Mouse (Mus musculus) kidney, postnatal 25 days (tissue): ENCODE data around the gene Pcnx.
"Not testable (repeated sequence)": the region's sequence is repeated elsewhere in the genome, so short reads cannot be mapped to it uniquely, and the experiment has no call there.

Experiments
- DNase-seq, 2 experiments: peaks; one replicate each; pipeline ENCODE4 v3.0.0; 2021; ENCODE audit warnings: mixed read lengths in 2 of 2

Pcnx gene

DNA sequence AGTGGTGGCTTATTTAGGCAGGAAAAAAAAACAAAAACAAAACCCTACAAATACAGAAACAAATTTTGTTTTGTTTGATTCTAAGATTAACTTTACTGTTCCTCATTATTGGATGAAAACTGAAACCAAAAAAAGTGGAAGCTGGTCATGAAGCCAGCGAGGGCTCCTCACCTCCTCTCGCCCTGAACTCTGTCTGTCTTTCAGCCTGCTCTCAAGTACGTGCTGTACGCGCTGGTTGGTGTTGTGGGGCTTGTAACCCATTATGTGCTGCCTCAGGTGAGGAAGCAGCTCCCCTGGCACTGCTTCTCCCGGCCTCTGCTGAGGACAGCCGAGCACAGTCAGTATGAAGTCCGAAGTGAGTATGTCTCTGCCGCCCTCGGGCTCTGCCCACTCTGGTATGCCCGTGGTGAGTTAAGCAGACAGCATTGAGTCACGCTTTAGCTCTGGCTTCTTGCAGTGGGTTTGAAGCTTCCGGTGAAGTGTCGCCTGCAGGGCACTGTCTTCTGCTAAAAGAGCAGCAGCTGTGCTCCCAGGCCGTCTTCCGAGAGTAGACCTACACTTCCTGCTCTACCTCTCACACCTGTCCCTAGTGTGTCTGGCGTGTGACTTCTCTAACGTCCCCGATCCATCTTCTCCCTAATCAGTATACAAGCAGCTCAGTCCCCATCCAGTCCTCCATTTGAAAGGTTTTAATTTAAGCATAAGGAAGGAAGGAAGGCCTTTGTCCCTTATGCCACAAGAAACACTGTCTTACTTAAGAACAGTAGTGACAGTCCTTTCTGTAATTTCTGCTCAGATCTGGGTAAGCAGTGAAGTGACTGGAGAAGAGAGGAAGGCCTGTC, 111.4 kb downstream of the Pcnx start:
- no peak for DNase-seq

DNA sequence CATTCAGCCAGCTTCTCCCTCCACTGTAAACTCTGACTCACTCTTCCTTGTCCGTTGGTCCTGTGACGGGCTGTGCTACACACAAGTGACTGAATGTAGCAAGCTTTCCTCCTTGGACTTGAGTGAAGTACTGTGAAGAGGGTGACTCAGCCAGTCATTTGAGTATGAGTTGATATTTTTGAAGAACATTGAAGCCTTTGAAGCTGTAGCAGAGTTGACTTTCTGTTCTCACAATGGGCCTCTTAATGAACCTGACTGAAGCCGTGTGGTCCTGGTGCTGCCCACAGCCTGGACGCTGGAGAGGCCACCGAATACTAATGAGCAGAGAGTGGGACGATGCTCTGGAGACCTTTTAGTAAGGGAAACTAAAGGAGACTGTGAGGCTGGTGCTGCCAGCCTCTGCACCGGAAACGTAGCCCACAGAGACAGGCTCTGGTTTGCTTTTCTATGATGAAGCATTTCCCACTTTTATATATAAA, 112.1 kb downstream of the Pcnx start:
- no peak for DNase-seq

DNA sequence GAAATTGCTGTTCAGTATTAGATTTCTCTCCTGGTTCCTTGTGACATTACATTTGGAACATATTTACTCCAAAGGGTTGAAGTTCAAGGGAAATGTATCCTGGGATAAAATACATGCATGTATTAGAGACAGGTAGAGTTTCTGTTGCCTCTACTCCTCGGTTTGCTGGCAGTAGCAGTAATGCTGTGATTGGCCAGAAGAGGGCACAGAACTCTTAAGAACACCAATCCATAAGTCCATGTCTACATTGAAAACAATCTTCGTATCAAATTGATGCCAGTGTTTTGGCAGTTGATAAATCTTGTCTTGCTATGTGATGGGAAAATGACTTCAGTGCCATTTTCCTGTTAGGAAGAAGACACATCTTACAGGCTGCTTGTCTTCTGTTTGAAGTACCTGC, 115.0 kb downstream of the Pcnx start:
- peak in 1 of 2 experiments; percentile 57 for DNase-seq

DNA sequence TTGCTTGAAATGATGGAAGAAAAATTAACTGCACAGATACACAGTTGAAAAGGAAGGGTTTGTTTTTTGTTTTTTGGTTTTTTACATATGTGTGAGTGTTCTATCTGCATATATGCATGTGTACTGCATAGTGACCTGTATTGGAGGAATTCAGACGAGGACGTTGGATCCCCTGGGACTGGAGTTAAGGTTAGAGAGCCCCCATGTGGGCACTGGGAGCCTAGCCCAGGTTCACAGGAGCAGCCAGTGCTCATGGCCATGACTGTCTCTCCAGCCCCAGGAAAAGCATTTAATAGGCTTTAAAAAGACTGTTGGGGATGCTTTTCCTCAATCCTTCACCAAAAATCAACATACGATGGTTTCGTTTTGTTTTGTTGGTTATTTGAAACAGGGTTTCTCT, 117.5 kb downstream of the Pcnx start:
- no peak for DNase-seq

DNA sequence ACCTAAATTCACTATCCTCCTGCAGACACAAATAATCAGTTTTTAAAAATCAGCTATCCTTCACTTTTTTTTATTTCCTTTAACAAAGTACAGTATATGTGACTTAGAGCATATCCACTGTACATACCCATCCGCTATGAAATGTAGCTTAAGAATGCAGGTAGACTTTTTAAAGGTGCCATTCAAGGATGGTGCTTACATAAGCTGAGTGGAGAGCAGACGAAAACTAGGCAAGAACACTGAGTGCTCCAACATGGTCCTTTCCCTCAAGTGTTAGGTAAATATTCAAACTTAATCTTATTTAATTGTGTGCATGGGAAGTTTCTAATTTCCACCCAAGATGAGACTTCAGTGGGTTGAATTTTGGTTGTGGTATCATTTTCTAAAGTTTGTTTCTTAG, 119.5 kb downstream of the Pcnx start:
- DNase-seq = no peak

DNA sequence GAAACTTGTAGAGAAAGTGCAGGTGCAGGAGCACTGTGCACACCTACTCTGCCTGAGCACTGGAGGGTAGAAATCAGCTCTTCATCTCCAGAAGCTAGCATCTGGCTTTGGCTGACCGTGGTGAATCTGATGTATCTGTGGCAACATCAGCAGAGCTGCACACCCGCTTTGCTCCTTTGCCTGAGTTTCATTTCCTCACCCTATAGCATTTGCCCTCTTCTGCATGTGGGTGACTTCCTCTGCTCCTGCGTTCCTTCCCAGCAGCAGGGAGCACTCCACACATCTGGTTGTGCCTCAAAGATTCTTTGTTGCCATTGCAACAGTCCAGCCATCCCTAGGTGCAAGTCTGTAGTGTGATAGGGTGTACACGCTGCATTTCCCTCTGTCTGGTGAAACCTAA, 132.3 kb downstream of the Pcnx start:
- no peak for DNase-seq

DNA sequence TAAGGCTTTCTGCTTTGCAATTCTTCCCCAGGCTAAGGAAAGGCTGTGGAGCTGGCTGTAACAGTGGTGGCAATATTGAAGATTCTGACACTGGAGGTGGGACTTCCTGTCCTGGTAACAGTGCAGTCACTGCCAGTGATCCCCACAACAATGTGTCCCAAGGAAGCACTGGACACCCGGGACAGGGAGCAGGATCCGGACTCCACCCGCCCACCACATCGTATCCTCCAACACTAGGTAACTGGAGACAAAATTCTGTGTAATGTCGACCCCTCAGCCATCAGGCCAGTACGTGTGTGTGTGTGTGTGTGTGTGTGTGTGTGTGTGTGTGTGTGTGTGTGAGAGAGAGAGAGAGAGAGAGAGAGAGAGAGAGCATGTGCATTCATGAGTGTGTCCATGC, 133.2 kb downstream of the Pcnx start:
- DNase-seq = no peak

DNA sequence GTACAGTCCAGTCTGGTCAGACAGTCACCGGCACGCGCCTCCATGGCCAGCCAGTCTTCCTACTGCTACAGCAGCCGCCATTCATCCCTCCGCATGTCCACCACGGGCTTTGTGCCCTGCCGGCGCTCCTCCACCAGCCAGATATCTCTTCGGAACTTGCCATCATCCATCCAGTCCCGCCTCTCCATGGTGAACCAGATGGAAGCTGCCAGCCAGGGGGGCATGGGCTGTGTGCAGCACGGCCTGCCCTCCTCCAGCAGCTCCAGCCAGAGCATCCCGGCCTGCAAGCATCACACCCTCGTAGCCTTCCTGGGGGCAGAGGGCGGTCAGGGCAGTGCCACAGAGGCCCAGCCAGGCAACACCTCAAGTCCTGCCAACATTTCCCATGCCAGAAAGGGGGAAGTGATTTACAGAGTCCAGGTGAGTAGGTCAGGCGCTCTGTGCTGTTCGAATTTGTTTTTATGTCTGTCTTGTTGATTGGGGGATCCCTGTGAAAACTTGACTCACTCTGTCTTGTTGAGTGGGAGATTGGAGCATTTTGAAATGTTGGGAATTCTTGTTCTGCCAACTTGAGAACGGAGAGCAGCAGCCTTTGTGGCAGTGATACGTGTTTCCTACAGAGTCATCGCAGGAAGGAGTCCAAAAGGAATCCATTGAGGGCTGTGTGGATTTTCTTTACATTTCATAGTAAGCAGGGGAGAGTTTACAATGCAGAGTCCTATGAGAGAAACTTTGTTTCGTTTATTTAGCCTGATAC, 135.3 kb downstream of the Pcnx start:
- DNase-seq = no peak

DNA sequence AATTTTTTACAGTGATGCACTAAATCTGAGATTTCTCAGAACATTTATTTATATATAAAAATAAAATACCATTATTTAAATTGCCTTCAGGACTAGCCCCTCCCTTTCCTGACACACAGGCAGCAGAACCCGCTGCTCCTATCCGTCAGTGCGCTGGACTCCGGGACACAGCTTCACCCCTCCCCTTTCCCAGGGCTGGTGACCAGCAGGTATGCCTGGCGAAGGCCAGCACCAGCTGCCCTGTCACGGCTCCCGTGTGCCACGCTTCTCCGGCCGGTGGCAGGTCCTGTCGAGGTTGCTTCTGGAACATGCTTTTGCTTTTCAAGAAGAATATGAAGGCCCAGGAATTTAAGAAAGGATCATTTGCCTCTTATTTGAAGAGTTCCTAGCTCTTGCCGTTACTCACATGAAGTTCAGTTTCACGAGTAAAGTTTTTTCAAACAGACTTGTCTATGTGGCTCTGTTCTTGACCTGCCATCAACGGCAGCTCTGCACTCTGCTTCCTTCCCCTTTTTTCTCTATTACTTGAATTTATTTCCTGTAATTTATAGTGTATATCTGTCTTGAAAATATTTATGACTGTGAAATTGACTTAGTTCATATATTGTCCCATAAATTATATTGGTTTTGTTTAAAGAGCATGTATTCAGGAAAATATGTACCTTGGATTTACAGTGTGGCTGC, 137.0 kb downstream of the Pcnx start:
- DNase-seq = peak in 1 of 2 experiments; percentile 43

DNA sequence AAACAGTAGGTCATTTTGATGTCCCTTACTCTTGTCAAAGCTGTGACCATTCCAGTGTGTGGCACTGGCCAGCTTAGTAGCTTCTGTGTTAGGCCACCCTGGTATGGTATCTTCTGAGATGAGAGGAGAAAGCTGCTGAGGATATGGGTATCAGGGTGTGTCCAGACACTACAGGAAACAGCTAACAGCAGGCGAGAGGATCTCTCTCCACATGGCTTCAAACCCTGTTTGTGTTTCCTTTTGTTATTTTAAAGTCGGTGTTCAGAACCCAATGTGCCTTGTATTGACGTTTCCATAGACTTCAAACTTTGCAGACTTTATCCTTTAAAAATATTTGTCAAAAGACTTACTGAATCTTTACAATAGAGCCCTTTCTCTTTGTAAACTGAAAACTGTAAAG, 137.7 kb downstream of the Pcnx start:
- no peak for DNase-seq

DNA sequence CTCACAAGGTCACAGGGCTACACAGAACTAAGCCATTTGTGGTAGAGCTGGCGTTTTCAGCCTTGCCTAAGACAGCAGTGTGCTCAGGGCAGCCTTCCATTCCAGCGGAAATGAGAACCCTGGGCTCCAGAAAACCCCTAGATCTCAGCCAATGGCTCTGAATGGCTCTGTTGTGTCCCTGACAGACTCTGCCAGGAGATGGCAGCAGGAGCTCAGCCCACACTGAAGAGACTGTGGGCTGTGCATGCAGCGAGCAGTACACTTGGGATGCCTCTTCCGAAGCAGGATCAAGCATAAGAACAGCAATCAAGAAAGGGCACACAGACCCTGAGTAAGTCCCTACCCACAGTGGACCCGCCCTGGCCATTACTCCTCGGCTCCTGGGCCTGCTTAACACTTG, 142.9 kb downstream of the Pcnx start:
- DNase-seq = not testable (repeated sequence)

DNA sequence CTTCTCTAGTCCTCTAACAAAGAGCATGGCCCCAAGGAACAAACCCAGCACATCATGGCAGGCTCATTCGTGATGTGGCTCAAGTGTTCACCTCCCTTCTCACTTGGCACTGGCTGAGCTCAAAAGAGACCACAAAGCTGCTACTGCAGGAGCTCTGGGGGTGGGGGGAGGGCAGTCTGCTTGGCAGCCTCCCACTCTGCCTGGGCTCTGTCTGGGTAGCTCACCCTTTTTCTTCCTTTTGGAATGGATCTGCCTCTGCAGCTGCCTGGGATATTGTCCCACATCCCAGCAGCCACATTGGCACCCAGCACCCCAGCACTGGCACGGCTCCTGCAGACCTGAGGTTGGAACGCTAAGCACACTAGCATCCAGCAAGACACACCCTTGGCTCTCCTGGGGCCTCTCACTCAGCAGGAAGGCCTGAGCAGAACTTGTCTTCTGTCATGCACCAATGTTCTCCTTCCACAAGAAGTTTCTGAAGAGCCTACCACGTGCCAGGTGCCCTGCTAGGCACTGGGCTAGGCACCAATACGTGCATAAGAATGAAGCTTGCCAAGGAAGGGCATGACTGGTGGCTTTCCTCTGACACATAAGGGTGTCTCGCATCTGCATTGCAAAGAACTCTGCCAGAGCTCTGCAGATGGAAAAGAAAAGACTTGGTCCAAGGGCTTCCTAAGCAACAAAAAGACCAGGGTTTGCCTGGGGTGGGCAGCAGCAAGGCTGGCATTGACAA, 166.2 kb downstream of the Pcnx start:
- not testable (repeated sequence) for DNase-seq

DNA sequence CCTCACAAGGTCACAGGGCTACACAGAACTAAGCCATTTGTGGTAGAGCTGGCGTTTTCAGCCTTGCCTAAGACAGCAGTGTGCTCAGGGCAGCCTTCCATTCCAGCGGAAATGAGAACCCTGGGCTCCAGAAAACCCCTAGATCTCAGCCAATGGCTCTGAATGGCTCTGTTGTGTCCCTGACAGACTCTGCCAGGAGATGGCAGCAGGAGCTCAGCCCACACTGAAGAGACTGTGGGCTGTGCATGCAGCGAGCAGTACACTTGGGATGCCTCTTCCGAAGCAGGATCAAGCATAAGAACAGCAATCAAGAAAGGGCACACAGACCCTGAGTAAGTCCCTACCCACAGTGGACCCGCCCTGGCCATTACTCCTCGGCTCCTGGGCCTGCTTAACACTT, 173.7 kb downstream of the Pcnx start:
- not testable (repeated sequence) for DNase-seq

DNA sequence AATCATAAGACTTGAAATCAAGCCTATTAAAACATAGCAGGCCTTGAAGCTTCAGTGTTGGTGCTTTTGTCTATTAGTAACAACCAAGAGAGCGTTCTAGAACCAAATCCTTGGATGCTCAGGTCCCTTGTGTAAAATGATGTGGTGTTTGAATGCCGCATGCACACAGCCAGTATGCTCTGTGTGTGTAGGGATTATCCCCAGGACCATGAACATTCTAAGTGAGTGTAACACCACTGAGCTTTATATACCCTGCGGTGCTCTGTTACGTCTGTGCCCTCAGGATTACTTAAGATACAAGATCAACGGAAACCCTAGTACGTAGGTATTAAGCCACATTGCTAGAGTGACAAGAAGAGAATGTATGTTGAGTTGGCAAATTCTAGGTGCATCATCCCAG, 174.2 kb downstream of the Pcnx start:
- DNase-seq = not testable (repeated sequence)

DNA sequence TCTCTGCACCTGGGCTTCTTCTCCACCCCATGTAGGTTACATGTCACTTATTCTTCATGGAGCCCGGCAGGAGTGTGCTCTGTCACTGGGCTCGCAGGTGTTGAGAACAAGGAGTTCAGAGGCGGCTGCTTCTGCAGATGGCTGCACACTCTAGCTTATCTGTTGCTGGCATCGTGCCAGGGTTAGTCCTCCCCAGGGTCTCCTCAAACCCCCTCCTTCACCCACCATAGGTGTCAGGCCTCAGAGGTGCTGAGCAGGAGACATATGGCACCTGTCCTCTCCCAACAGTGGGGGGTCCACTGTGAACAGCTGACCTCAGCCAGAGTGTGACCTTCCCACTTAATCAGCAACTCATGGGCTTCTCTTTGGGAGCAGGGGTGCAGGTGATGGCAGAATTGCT, 184.3 kb downstream of the Pcnx start:
- DNase-seq = not testable (repeated sequence)
